Mouse (Mus musculus) urinary bladder, postnatal 25 days (tissue): ENCODE results near the gene Olfr59.

Experiments used
- DNase-seq: peaks from one replicate; pipeline ENCODE4 v3.0.0; 2022; ENCODE audit warnings: low spot score

Olfr59 gene

GRCm38 (mm10) chr11:74283436-74283835 lies at the start of gene Olfr59:
Gene Olfr59 (plus strand): TSS chr11:74283736.
- no peak for DNase-seq

DNA sequence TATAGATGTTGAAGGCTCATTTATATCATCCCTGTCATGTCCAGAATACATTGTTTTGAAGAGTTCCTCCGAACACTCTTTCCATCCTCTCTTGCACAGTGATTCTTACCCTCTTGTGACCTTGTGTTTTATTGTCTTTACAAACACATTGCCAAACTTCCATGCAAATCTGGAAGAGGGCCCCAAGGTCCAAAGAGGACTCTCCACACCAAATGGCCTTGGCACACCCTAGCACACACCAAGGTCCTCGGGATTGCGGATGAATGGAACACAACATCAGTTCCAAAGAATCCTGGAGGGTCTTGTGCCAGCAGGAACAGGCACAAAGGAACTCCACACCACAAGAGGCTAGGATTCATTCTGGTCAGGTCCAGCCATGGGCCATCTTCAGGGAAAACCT lies 42.3 kb upstream of the Olfr59 start:
- no peak for DNase-seq

GRCm38 (mm10) chr11:74259508-74259907 lies 24.0 kb upstream of the Olfr59 start, which contains the start of gene Olfr406:
Gene Olfr406 (plus strand): TSS chr11:74259808.
- DNase-seq = no peak

- DNase-seq = no peak
Observed at GRCm38 (mm10) chr11:74287256-74287655, 3.7 kb downstream of the Olfr59 start.

DNA sequence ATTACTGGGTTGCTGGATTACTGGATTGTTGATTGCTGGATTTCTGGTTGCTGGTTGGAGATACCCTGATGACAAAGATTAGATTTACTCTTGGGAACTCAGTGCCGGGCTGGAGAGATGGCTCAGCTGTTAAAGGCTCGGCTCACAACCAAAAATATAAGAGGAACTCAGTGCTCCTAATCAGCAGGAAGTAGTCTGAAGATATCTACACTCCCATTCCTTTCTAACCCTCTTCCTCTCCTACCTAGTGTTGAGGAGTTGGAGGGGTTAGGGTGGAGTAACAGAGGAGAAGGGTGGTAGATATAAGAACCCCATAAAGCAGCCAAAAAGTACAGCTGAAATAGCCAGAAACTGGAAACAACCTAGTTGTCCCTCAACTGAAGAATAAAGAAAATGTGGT lies 42.5 kb downstream of the Olfr59 start:
- no peak for DNase-seq

DNA sequence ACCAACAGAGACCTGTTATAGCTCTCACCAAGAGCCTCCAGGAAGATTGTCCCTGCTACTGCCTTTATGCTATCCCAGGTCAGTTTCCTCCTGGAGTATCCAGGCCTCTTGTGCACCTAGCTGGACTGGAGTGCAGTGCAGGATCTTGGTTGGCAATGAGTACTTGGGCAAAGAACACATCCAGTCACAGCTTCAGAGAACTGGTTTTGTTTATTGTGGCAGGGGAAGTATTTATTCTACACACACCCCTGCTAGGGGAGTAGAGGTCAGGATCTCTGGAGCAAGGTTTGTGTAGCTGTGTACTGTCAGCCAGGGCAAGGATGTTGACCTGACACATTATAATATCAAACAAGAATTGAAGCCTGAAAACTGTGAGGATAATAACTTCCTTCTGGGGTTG lies 45.2 kb downstream of the Olfr59 start:
- DNase-seq = no peak

DNA sequence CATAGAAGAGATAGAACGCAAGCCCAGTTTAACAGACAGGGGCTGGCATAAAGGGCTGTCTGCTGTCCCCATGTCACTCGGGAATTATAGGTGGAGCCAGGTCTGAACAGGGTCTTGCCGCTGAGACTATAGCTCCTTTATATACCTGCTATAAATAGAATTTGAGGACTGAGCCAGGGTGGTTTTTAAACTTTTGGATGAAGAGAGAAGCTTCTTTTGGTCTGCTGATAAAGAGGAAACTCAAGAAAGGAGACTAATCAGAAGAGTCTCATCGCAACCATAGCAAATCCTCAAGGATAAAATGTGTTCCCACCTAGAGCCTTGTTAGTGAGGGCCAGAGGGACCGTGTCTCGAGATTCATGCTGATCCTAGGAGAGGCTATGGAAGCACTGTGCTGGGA lies 54.4 kb downstream of the Olfr59 start, which contains the start of gene Olfr410:
TSS of gene Olfr410 (minus strand) at position 101 of the 400 bp plus-strand sequence.
- no peak for DNase-seq
